Mouse (Mus musculus): ENCODE results near the gene Adamts4. TPM values are rescaled to one million over a fixed set of nuclear protein-coding genes. Genes with fewer than 3 reads are reported as not detected.
A peak's percentile ranks its signal among the peaks of the same experiment; 100 is the strongest.

Gene Adamts4
- 1 to 10 TPM in 1 of 2 experiments, under 1 TPM in 1; 0.79 to 4.2 TPM for total RNA-seq (2021)
- long read RNA-seq, experiment 1: 0 reads
- long read RNA-seq, experiment 2: 0 reads

GRCm38 (mm10) chr1:171249913-171250600, at the start of gene Adamts4:
Gene Adamts4 (plus strand): TSS chr1:171250421.
- DNase-seq: peak in 1 of 2 experiments; percentile 27

- DNase-seq: no peak
Observed at GRCm38 (mm10) chr1:171200769-171201168, 49.5 kb upstream of the Adamts4 start.

GRCm38 (mm10) chr1:171203471-171204248, 46.6 kb upstream of the Adamts4 start:
- no peak for DNase-seq

GRCm38 (mm10) chr1:171204249-171204644, 46.0 kb upstream of the Adamts4 start:
- DNase-seq: no peak

- DNase-seq: no peak
Observed at GRCm38 (mm10) chr1:171205704-171206493, 44.3 kb upstream of the Adamts4 start.

- DNase-seq: no peak
Observed at GRCm38 (mm10) chr1:171209409-171209808, 40.8 kb upstream of the Adamts4 start.

- no peak for DNase-seq
Observed at GRCm38 (mm10) chr1:171212854-171213253, 37.4 kb upstream of the Adamts4 start.

- no peak for DNase-seq
Observed at GRCm38 (mm10) chr1:171213801-171214496, 36.3 kb upstream of the Adamts4 start, which contains the start of gene Nr1i3. Gene Nr1i3 (plus strand): TSS chr1:171213970.

- DNase-seq: no peak
Observed at GRCm38 (mm10) chr1:171216241-171216955, 33.8 kb upstream of the Adamts4 start.

GRCm38 (mm10) chr1:171220871-171221270, 29.4 kb upstream of the Adamts4 start:
- DNase-seq: peak; percentile 88 to 92

- peak; percentile 27 to 35 for DNase-seq
Observed at GRCm38 (mm10) chr1:171221281-171222193, 28.7 kb upstream of the Adamts4 start.

GRCm38 (mm10) chr1:171222238-171223155, 27.7 kb upstream of the Adamts4 start, which contains the start of gene Tomm40l:
Gene Tomm40l (minus strand): TSS chr1:171222514.
- DNase-seq: peak; percentile 91 to 93

- no peak for DNase-seq
Observed at GRCm38 (mm10) chr1:171223168-171223567, 27.1 kb upstream of the Adamts4 start.

- peak; percentile 76 to 80 for DNase-seq
Observed at GRCm38 (mm10) chr1:171223796-171224195, 26.4 kb upstream of the Adamts4 start.

GRCm38 (mm10) chr1:171224857-171225256, 25.4 kb upstream of the Adamts4 start, which contains the start of gene Apoa2:
Gene Apoa2 (plus strand): TSS chr1:171225054.
- DNase-seq: no peak

GRCm38 (mm10) chr1:171226780-171227179, 23.4 kb upstream of the Adamts4 start:
- DNase-seq: no peak

- peak in 1 of 2 experiments; percentile 28 for DNase-seq
Observed at GRCm38 (mm10) chr1:171227879-171228278, 22.3 kb upstream of the Adamts4 start.

- DNase-seq: no peak
Observed at GRCm38 (mm10) chr1:171229750-171230149, 20.5 kb upstream of the Adamts4 start.

- no peak for DNase-seq
Observed at GRCm38 (mm10) chr1:171230215-171230614, 20.0 kb upstream of the Adamts4 start.

Measured in adrenal gland, postnatal 36 days (tissue).